Mouse (Mus musculus) heart, adult 2 months (tissue): ENCODE measurements around the gene Hist1h3b.
A peak's percentile ranks its signal among the peaks of the same experiment; 100 is the strongest.

Experiments used
- CTCF ChIP-seq: fragments of 200-600 bp; IDR thresholded peaks from 2 replicates; pipeline ENCODE4 v1.8.1; 2022; ENCODE audit warnings: antibody characterized with exemption, mild to moderate bottlenecking, moderate library complexity
- EP300 ChIP-seq: fragments of 200-500 bp; IDR thresholded peaks from 2 replicates; pipeline ENCODE4 v1.6.1; 2011; ENCODE audit warnings: low read depth, low read length, control low read depth; ENCODE audit not compliant: insufficient read depth

DNA sequence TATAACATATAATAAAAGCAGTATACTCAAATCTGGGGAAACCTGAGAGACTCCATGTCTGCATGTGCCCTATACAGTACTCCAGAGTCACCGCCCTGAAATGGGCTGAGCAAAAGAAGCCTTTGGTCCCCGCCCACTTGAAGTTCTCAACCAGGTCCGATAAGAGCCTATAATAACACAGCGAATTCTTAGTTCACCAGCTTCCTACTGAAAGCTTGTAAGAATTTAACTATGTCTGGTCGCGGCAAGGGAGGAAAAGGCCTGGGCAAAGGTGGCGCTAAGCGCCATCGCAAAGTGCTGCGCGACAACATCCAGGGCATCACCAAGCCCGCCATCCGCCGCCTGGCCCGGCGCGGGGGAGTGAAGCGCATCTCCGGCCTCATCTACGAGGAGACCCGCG lies 4.7 kb downstream of the Hist1h3b start, which contains the start of gene Hist1h4b:
- TF ChIP-seq CTCF (no peak), EP300 (0 out of 2 replicates have a peak, but pooled peaks have one; percentile 25)
